Mouse (Mus musculus) gastrocnemius, postnatal 25 days (tissue): ENCODE results near the gene Tnip2. TPM values are rescaled to one million over a fixed set of nuclear protein-coding genes. Genes with fewer than 3 reads are reported as not detected.
A peak's percentile ranks its signal among the peaks of the same experiment; 100 is the strongest.

Experiments
- DNase-seq: peaks from one replicate; pipeline ENCODE4 v3.0.0; 2022
- long read RNA-seq, 2 experiments: library from polyadenylated mRNA; stranded (forward); transcript quantifications; one replicate each; pipeline ENCODE4 v2.0.0; 2021
- total RNA-seq, 2 experiments: library from RNA; stranded (reverse); gene quantifications; 1 replicate in 1 of 2; 2 replicates in 1 of 2; pipeline ENCODE4 v1.2.3; 2021

The Tnip2 gene
- total RNA-seq: 1 to 10 TPM; 2.1 to 2.3 TPM
- long read RNA-seq, experiment 1, partial matches to known transcripts: 0 of 2 reads
- long read RNA-seq, experiment 1, other reads (novel, unspliced or antisense): 1 of 2 reads
- long read RNA-seq, experiment 2, partial matches to known transcripts: 1 of 3 reads
- long read RNA-seq, experiment 2, other reads (novel, unspliced or antisense): 0 of 3 reads

DNA sequence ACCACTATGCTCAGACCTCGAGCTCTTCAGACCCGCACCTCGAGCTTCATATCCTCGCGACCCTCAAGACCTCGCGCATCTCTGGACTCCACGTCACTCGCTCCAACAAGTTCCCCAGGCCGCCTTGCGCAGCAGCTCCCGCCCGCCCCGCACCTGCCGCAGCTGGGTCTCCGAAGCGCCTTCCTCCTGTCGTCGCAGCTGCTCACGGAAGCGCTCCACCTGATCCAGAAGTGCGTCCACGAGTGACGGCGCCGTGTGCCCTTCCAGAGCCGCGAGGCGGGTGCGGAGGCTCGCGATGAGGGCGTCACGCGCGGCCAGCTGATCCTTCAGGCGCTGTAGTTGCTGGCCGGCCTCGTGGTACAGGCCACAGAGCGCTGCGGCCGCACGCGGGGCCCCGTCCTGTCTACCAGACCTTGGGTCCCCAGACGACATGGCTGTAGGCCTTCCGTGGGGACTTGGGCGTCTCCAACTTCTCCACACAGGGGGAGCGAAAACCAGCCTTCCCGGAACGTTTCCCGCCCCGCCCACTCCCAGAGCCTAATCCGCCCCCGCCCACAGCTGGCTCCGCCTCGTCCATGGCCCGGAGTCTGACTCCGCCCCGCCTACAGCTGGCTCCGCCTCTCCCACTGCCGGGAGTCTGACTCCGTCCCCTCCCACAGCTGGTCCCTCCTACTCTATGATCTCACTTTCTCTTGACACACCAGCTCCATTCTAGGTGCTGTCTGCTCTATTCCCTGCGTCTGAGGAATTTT, at the start of gene Tnip2:
TSS of gene Tnip2 (minus strand) at position 526 of the 752 bp plus-strand sequence.
- DNase-seq: peak; percentile 95

DNA sequence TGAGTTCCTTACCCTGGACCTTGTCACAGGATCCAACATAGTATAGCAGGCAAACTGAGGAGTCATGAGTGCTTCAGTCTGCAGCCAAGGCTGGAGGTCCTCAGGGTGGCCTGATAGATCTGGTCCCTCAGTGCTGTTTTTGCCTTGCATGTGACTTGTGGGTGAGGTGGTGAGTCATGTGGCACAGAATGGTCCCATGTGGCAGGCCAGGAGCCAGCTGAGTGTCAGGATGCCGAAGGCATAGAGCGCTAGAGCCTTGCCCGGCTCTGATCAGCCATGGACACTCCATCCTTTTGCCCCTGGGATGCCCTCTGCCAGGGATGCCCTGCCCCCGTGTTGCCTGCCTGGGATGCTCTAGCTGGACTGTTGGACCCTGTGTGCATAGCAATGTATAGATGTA, 38.0 kb upstream of the Tnip2 start:
- no peak for DNase-seq

DNA sequence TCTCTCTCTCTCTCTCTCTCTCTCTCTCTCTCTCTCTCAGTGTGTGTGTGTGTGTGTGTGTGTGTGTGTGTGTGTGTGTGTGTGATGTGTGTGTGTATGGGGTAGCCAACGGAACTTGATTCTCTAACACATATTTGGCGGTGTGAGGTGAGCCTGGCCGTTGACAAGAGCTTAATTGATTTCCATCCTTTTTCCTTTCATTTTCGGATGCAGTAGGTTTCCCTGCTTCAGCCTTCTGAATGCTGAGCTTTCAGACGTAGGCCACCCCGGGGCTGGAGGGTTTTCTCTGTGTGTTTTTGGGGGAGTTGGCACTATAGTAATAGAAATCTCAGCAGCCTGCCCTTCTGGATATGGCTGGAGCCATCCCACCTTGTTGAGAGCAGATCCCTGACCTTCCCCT, 36.5 kb upstream of the Tnip2 start:
- no peak for DNase-seq

DNA sequence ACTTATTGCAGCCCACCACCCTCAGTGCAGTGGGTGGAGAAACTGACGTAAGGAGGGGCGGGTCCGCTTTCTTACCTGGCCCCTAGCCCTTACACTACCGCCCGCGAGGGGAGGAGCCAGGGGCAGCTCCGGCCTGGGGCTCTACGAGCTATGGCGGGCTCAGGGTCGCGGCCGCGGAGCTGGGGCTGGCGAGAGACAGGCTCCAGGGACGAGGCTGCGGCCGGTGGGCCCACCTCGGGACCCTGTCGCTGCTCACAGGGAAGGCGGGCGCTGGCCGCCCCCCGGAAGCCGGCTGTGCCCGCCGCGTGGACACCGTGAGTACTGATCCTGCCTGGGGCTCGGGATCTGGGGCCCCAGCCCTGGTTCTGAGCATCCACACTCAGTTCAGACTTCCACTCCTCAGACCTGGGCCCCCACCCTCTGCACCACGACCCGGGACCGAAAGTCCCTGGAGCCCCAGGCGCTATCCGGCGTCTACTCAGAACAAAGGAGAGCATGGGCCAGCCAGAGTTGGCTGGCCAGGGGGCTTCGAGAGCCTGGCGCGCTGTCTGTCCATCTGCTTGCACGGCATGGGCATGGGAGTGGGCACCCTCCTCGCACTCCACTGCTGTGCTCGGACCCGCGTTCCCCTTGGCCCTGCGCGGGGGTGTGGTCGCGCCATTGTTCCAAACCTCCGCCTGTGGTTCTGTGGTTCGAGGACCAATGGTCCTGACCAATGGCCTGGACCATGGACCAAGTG, 35.9 kb upstream of the Tnip2 start:
- no peak for DNase-seq

DNA sequence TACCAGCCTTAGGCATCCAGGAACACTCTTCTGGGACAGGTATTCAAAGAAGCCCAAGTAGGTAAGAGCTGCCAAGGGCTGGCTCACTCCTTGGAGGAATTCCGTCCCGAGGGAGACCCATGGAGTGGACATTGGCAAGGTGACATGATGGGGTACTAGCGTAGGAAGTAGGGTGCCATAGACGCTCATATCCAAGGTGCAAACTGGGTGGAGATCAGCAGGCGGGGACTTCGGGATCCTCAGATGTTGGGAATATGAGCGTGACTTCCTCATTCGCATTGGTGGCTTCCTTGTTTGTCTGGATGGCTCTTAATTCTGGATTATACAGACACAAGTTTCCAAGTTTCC, 35.3 kb upstream of the Tnip2 start:
- no peak for DNase-seq

DNA sequence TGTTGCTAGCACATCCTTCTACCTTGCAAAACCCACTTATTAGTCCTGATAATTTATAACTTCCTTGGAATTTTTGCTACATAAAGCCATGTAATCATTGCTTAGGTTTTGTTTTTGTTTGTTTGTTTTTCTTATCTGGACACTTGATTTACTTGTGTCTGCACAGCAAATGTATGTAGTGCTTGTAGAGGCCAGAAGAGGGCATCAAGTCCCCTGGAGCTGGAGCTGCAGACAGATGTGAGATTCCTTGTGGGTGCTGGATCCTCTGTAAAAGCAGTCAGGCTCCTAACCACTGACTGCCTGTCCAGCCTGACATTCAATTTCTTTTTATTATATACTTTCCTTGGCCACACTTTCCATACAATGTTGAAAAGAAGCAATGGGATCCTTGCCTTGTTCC, 33.6 kb upstream of the Tnip2 start:
- DNase-seq: no peak

DNA sequence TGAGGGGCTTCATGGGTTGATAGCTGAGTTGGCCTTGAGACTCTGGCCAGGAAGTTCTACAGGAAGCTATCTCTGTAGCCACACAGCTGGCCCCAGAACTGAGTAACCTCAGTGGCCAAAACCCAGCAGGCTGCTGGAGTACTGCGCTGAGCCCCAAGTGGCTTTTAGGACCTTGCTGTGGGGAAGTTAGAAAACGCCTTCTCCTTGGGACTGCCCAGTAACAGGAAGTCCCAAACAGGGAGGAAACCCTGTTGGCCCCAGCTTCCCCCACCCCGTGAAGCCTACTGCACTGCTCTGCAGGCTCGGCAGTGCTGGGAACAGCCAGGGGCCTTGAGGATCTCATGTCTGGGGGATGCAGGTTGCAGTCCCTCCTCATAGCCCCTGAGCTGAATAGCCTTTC, 29.3 kb upstream of the Tnip2 start:
- DNase-seq: no peak

DNA sequence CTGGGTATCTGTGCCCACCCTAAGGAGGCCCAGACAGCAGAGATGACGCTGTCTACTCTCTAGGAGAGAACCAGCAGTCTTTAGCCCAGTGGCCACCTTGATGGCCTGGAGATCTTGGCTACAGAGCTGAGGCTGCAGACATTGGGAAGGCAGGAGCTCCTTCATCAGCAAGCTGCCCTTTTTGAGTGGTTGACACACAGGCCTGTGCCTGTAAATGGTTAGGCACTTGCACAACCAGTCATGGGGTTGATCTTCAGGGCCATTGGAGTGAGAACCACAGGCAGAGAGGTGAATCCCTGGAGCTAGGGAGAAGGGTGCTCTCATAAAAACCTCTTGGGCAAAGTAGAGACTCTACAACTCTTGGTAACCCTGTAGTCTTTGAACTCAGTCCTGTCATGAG, 28.4 kb upstream of the Tnip2 start:
- DNase-seq: no peak

DNA sequence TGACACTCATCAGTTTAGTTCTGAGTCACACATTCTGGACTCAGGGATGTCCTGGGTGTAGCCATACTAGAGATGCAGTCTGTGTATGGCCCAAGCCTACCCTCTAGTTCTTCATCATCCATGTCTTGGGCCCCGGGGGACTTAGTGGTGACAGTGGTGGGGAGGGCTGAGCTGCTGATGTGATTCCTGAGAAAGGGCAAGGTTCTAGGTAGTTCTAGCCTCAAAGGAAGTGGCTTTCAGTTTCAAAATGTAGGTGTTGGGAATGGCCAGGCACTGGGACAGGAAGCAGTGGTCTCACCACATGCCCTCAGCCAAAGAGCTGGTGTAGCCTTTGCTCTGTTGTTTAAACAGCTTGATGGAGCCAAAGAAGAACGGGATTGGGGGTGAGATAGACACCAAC, 25.3 kb upstream of the Tnip2 start:
- no peak for DNase-seq

DNA sequence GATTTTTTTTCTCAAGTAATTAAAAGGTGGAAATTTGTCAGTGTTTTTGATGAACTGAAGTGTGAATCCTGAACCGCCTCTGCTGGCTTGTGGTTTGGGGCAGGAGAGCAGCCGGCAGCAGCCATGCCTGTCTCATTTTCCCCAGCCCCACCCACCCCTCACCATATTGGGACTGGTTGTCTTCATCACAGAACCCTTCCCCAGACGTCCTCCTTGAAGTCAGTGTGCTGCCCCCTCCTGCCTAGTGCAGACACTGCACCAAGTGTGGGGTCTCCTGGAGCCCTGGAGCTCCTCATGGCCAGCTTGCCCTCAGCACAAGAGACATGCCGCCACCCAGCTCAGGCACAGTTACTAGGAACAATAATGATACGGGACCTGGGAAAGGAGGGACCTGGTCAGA, 24.7 kb upstream of the Tnip2 start:
- DNase-seq: no peak

DNA sequence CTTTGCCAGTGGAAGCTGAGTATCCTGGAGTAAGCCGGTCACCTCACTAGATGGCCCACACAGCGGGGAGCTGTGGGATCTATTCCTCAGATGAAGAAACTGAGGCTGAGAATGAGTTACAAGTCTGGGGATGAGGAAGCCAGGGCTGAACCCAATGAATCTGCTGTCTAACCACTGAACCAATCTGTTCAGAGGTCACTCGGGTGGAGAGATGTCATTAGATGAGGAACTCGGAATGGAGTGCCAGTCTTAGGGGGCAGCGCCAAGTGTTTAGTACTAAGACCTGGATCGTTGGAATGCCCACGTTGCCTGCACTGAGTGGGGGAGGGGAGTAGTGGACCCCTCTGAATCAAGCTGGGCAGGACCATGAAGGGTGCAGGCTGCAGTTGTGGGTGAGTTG, 24.3 kb upstream of the Tnip2 start:
- DNase-seq: no peak

DNA sequence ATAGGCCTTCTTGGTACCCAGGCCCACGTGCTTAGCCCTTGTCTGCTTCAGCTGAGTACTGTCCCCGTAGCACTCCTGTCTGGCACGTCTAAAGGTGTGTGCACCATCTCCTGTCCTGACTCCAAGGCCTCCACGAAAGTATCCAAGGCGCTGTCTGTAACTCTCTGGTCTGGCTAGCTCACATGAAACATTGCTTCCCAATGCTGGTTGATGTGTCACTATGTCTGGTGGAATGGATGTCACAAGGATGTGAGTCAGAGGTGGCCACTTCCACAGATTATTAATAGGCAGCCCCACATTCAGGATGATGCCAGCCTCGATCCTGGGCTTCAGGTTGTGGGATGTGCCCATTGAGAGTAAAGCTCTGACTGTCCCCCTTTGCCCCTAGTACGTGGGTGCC, 22.0 kb upstream of the Tnip2 start:
- no peak for DNase-seq

DNA sequence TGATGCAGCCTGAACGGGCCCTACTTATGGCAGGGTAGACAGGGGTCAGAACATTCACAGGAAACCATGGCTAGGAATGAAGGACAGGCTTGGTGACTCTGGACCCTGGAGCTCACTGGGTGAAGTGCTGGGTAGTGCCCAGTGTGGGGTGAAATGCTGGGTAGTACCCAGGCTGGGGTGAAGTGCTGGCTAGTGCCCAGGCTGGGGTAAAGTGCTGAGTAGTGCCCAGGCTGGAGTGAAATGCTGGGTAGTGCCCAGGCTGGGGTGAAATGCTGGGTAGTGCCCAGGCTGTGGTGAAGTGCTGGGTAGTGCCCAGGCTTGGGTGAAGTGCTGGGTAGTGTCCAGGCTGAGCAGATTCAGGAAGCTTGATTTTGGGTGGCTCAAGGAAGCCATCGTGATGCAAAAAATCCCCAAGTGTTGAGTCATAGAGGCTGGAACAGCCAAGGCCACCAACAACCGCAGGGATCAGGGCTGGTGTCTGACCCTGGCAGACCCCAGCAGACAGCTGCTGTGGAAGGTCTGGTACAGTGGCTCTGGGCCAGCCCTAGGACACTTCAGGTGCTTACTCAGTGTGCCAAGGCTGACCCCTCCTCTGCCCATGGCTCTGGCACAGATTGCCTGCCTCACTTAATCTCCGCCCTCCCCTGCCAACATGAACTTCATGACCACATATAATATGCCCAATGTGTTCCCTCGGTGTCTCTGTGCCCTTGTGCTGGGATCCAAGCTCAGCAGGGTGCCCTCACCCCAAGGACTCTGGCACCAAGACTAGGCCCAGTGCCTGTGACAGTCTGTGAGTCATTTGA, 21.2 kb upstream of the Tnip2 start:
- DNase-seq: peak; percentile 50

DNA sequence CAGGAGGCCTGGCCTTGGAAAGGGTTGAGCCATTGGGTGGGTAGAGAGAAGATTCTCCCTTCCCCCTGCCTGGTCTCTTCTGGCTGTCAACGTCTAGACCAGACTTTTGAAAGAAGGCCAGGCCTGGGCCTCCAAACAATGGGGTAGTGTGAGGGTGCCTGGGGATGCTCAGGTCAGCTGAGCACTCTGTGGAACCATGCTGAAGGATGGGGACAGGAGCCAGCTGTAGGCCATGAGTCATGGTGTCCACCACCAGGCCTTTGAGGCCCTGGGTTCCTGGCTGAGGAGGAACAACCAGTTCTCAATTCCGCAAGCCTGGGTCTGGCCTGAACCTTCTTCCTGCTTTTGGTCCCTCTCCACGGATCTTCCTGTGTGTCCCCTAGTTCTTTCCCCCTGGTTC, 20.0 kb upstream of the Tnip2 start:
- no peak for DNase-seq

DNA sequence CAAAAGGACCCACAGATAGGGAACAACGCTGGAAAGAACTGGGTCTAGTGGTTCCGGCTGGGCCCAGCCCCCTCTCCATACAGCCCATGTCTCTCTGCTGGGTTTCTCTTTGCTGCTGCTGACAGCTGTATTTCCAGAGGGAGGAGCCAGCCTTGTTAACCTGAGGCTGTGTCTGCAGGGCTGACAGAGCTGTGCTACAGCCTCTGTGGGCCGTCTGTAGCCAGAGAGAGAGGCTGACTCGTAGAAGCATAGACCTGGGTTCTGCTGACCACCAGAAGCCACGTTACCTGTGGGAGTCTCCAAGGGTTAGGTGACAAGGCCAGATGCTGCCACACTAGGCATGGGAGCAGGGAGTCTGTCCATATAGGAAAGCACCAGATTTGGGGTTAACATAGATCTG, 19.3 kb upstream of the Tnip2 start:
- DNase-seq: no peak

DNA sequence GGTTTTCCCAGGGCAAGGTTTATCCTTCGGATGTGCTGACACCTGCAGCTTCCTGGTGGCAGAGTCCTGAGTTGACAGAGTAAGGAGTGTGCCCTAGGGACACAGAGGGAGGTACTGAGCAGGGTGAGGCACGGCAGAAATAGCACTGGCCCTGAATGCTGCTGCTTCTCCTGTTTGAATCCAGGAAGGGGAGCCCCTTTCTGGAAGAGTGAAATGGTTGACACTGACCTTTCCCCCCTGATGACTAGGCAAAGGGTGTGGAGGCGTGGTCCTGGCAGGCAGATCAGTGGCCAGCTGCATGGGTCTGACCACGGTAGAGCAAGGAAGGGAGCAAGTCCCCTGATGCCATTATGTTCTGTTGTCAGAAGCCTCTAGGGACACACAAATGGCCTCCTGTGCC, 16.9 kb upstream of the Tnip2 start:
- no peak for DNase-seq

DNA sequence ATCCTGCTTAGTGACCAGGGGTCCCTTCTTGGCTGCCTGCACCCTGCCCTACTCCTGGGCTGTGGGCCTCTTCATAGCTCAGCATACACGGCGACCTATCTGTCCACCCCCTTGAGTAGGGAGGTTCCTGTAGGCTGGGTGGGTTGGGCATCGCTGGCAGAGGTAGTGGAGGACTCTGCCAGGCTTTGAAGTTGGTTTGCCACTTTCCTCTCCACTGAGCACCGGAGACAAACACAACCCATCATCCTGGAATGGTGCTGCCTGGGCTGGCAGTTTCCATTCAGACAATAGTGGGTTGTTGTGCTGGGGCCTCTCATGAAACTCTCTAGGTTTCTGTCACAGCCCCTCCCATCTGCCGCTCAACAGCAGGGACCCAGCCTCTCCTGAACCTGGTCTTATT, 16.3 kb upstream of the Tnip2 start:
- no peak for DNase-seq

DNA sequence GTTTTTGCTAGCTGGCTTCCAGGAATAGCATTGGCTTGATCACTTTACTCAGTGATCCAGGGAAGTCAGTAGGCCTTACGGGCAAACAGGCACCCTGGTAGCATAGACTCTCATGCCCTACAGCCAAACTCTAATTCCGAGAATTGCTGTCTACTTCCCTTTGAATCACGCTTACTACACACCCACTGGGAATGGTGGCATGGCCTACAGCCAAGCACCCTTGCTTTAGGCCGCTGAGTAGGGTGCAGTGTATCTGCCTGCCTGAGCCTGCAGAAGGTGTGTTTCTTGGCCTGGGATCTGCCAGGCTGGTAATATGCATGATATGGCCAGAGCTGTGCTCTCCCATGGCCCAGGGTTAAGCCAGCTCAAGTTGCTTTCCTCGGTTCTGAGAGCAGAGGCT, 14.9 kb upstream of the Tnip2 start:
- no peak for DNase-seq

DNA sequence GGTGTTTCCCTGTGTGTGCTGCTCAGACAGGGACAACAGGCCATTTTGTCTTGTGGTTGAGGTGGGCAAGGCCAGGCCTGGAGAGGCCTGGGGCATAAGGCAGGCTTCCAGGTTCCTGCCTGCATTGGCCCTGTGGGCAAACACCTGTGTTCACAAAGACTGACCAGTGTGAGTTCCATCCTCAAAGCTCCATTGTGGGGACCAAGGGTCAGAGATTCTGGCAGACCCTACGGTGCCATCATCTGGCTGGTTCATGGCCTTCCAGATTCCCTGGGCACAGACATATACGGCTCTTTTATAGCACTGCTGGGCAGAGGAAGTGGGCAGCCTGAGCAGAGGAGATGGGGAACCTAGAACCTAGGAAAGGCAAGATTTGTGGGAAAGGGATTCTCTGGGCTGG, 13.6 kb upstream of the Tnip2 start:
- no peak for DNase-seq

DNA sequence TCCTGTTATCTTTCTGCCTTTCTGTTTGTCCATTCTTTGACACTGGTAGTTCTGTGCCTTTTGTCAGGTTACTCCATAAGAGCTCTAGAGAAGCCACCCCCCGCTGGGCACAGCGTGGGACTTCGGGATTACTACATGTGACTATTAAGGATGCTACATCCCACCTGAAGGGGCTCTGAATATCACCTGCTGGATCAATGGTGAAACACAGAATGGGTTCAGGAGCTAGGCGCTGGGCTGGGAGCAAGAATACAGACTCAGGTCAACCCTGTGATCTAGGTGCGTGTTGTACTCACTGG, 12.6 kb upstream of the Tnip2 start:
- DNase-seq: no peak

DNA sequence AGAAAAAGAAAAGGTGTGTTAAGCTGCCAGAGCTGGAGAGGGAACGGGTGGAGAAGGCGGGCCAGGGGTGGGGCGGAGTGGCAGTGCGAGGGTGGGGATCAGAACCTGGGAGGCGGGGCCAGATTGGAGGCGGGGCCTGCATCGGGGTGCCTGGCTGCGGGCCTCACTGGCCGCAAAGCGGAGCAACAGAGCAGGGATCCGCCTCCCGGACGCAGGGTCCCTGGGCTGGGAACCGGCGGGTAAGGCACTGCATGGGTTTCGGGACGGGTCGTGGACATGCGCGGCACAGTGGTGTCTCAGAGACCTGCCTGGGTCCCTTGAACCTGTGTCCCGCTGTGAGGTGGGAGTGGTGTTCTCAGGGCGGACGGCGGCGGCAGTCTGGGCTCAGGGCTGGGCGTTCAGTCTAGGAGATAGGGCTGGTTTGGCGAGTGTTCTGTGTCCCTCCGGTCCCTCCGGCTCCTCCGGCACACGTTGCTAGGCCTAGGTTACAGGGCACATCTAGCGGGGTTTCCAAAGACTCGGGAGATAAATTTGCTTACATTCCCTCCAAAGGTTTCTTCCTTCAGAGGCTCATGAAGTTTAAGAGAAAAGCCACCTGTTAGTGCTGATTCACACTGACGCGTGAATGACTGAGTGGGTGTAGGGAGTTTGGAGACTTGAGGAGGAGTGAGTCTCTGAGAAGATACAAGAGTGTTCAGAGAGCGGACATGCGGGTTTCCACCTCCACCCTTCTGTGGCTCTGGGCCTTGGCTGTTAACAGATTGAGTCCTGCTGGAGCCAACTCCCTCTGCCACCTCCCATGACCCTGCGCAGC, 12.1 kb upstream of the Tnip2 start, which contains the start of gene Sh3bp2:
TSS of gene Sh3bp2 (plus strand) at position 176 of the 814 bp plus-strand sequence.
- DNase-seq: peak; percentile 96

DNA sequence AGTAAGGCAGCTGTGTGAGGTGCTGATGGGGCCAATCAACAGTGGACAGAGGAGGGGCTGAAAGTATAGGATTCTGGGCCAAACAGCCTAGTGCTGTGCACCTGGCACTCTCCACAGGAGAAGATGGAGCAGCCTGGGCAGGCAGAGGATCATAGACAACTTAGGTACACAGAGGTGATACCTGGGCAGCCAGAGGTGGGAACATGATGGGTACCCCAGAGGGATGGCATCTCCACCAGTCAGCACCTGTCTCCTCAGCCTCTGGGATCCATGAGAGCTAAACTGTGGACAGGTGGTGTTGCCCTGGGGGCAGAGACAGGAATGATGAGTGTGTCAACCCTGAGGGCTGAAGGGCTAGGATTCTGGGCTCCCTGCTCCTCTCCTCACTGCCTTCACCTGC, 10.7 kb upstream of the Tnip2 start:
- DNase-seq: no peak
